Mouse (Mus musculus): ENCODE measurements around the gene Hoxc5. TPM values are rescaled to one million over a fixed set of nuclear protein-coding genes. Genes with fewer than 3 reads are reported as not detected.

Gene Hoxc5
- polyA plus RNA-seq, 1 experiment, result 0.32 TPM

GRCm38 (mm10) chr15:102999955-103000354, 32.7 kb downstream of the Hoxc5 start:
- DNase-seq, result no peak
- H3K36me3 ChIP-seq (ENCODE audit: control insufficient read depth, insufficient read depth, low read length), result no peaks in the 10 kb centered on the region
- H3K27ac ChIP-seq (ENCODE audit: control insufficient read depth, insufficient read depth, low read length), result no peak overlapping the region
- no peaks in the 10 kb centered on the region; the same call in 1 of the 2 replicates for H3K4me1 ChIP-seq (replicated peaks; ENCODE audit: control insufficient read depth, insufficient read depth, low read length)
- no peak for TF ChIP-seq CTCF (IDR thresholded peaks at IDR 0.05; ENCODE audit: borderline replicate concordance, control insufficient read depth, extremely low read depth, insufficient read depth, low read length, poor library complexity)
- H3K27me3 ChIP-seq (ENCODE audit: control insufficient read depth, insufficient read depth, low read length), result peaks cover 57% of the 10 kb centered on the region
- WGBS, result 33% methylated on average over 11 of the region's 11 CpGs
- H3K4me3 ChIP-seq (ENCODE audit: control insufficient read depth, insufficient read depth, low read length), result no peak overlapping the region

- Histone ChIP-seq H3K4me1 (replicated peaks; ENCODE audit: control insufficient read depth, insufficient read depth, low read length) (no peaks in the 10 kb centered on the region; the same call in 1 of the 2 replicates), H3K27ac (ENCODE audit: control insufficient read depth, insufficient read depth, low read length) (no peak overlapping the region), H3K36me3 (ENCODE audit: control insufficient read depth, insufficient read depth, low read length) (no peaks in the 10 kb centered on the region), H3K27me3 (ENCODE audit: control insufficient read depth, insufficient read depth, low read length) (peaks cover 52% of the 10 kb centered on the region), H3K4me3 (ENCODE audit: control insufficient read depth, insufficient read depth, low read length) (no peak overlapping the region)
- TF ChIP-seq CTCF (IDR thresholded peaks at IDR 0.05; ENCODE audit: borderline replicate concordance, control insufficient read depth, extremely low read depth, insufficient read depth, low read length, poor library complexity) (no peak), POLR2A (IDR thresholded peaks at IDR 0.05; ENCODE audit: control insufficient read depth, extremely low read depth, insufficient read depth, low read length, poor library complexity) (no peak)
- WGBS, result 28% methylated on average over 24 of the region's 24 CpGs
- no peak for DNase-seq
Observed at GRCm38 (mm10) chr15:103000501-103000901, 33.3 kb downstream of the Hoxc5 start.

DNA sequence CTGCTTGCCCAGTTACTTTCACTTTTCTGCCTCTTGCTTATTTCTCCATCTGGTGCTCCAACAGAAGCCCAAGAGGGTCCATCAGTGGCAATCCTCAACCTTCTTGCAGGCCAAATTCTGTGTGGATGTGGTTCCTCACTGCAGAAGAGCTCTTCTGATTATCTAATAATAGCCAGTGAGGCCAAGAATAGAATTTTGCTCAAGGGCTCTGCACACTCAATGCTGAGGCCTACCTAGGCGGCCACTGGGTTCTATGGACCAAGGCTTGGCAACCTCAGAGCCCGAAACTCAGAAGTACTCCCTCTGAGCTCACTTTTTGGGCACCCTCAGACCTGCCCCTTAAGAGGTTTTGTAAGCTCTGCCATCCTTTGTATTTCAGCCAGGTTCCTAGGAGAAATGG, 34.1 kb downstream of the Hoxc5 start:
- H3K27ac ChIP-seq (ENCODE audit: control insufficient read depth, insufficient read depth, low read length), result no peak overlapping the region
- peaks cover 53% of the 10 kb centered on the region for H3K27me3 ChIP-seq (ENCODE audit: control insufficient read depth, insufficient read depth, low read length)
- no peak for DNase-seq
- no peak for TF ChIP-seq CTCF (IDR thresholded peaks at IDR 0.05; ENCODE audit: borderline replicate concordance, control insufficient read depth, extremely low read depth, insufficient read depth, low read length, poor library complexity)
- TF ChIP-seq POLR2A (IDR thresholded peaks at IDR 0.05; ENCODE audit: control insufficient read depth, extremely low read depth, insufficient read depth, low read length, poor library complexity), result no peak
- H3K4me1 ChIP-seq (replicated peaks; ENCODE audit: control insufficient read depth, insufficient read depth, low read length), result no peaks in the 10 kb centered on the region; the same call in 1 of the 2 replicates
- no peak overlapping the region for H3K4me3 ChIP-seq (ENCODE audit: control insufficient read depth, insufficient read depth, low read length)
- WGBS, result 90% methylated on average over 2 of the region's 2 CpGs
- no peaks in the 10 kb centered on the region for H3K36me3 ChIP-seq (ENCODE audit: control insufficient read depth, insufficient read depth, low read length)

DNA sequence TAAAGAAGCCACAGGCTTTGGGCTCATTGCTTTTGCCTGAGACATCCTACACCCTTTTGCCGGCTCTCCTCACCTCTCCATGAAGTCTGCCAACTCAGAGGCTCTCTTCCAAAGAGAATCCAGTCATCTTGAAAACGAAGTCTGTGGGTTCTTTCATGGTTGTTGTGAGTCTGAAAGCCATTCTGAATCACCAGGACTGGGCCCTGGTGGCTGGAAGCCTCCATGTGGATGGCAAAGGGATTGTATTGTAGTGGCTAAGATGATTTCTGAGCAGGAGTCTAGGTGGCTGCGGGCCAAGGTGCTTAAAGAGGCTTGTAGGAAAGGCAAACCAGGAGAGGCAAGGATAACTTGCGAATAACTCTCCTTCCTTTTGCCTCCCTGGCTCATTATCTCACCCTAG, 34.9 kb downstream of the Hoxc5 start:
- H3K36me3 ChIP-seq (ENCODE audit: control insufficient read depth, insufficient read depth, low read length), result no peaks in the 10 kb centered on the region
- no peak for DNase-seq
- peaks cover 52% of the 10 kb centered on the region for H3K27me3 ChIP-seq (ENCODE audit: control insufficient read depth, insufficient read depth, low read length)
- H3K4me1 ChIP-seq (replicated peaks; ENCODE audit: control insufficient read depth, insufficient read depth, low read length), result no peaks in the 10 kb centered on the region; the same call in 1 of the 2 replicates
- WGBS, result 76% methylated on average over 4 of the region's 4 CpGs
- no peak for TF ChIP-seq POLR2A (IDR thresholded peaks at IDR 0.05; ENCODE audit: control insufficient read depth, extremely low read depth, insufficient read depth, low read length, poor library complexity)
- TF ChIP-seq CTCF (IDR thresholded peaks at IDR 0.05; ENCODE audit: borderline replicate concordance, control insufficient read depth, extremely low read depth, insufficient read depth, low read length, poor library complexity), result no peak
- no peak overlapping the region for H3K4me3 ChIP-seq (ENCODE audit: control insufficient read depth, insufficient read depth, low read length)
- H3K27ac ChIP-seq (ENCODE audit: control insufficient read depth, insufficient read depth, low read length), result no peak overlapping the region

- no peaks in the 10 kb centered on the region for H3K36me3 ChIP-seq (ENCODE audit: control insufficient read depth, insufficient read depth, low read length)
- WGBS, result 19% methylated on average over 13 of the region's 13 CpGs
- H3K4me3 ChIP-seq (ENCODE audit: control insufficient read depth, insufficient read depth, low read length), result no peak overlapping the region
- no peak overlapping the region for H3K27ac ChIP-seq (ENCODE audit: control insufficient read depth, insufficient read depth, low read length)
- DNase-seq, result no peak
- H3K27me3 ChIP-seq (ENCODE audit: control insufficient read depth, insufficient read depth, low read length), result peaks cover 48% of the 10 kb centered on the region
- no peak for TF ChIP-seq POLR2A (IDR thresholded peaks at IDR 0.05; ENCODE audit: control insufficient read depth, extremely low read depth, insufficient read depth, low read length, poor library complexity)
- TF ChIP-seq CTCF (IDR thresholded peaks at IDR 0.05; ENCODE audit: borderline replicate concordance, control insufficient read depth, extremely low read depth, insufficient read depth, low read length, poor library complexity), result no peak
- H3K4me1 ChIP-seq (replicated peaks; ENCODE audit: control insufficient read depth, insufficient read depth, low read length), result no peaks in the 10 kb centered on the region; the same call in 1 of the 2 replicates
Observed at GRCm38 (mm10) chr15:103002821-103003448, 35.7 kb downstream of the Hoxc5 start.

DNA sequence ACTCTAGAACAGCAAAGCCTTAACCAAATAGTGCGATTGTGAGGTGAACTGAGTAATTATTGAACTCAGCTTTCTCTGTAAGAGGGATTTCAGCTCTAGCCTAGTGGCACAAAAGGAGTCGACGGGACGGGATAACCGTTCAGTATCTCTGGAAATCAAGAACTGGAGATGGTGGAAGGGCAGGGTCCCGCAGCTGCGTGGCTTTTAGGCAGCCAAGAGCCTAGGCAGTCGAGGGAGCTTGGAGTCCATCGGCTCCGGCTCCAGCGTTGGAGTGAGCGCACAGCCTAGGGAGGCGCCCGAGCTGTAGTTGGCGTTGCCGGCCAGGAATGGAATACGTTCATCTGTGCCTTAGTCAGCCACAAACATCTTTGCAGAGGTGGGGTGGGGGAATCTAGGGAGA, 38.1 kb downstream of the Hoxc5 start:
- DNase-seq, result no peak
- TF ChIP-seq POLR2A (IDR thresholded peaks at IDR 0.05; ENCODE audit: control insufficient read depth, extremely low read depth, insufficient read depth, low read length, poor library complexity) (no peak), CTCF (IDR thresholded peaks at IDR 0.05; ENCODE audit: borderline replicate concordance, control insufficient read depth, extremely low read depth, insufficient read depth, low read length, poor library complexity) (no peak)
- Histone ChIP-seq H3K27me3 (ENCODE audit: control insufficient read depth, insufficient read depth, low read length) (peaks cover 40% of the 10 kb centered on the region), H3K4me3 (ENCODE audit: control insufficient read depth, insufficient read depth, low read length) (no peak overlapping the region), H3K4me1 (replicated peaks; ENCODE audit: control insufficient read depth, insufficient read depth, low read length) (no peaks in the 10 kb centered on the region), H3K27ac (ENCODE audit: control insufficient read depth, insufficient read depth, low read length) (no peak overlapping the region), H3K36me3 (ENCODE audit: control insufficient read depth, insufficient read depth, low read length) (no peaks in the 10 kb centered on the region)
- 15% methylated on average over 17 of the region's 17 CpGs for WGBS

GRCm38 (mm10) chr15:103005797-103006196, 38.6 kb downstream of the Hoxc5 start:
- WGBS, result 27% methylated on average over 5 of the region's 5 CpGs
- Histone ChIP-seq H3K27ac (ENCODE audit: control insufficient read depth, insufficient read depth, low read length) (no peak overlapping the region), H3K4me3 (ENCODE audit: control insufficient read depth, insufficient read depth, low read length) (no peak overlapping the region), H3K27me3 (ENCODE audit: control insufficient read depth, insufficient read depth, low read length) (peaks cover 40% of the 10 kb centered on the region), H3K4me1 (replicated peaks; ENCODE audit: control insufficient read depth, insufficient read depth, low read length) (no peaks in the 10 kb centered on the region), H3K36me3 (ENCODE audit: control insufficient read depth, insufficient read depth, low read length) (no peaks in the 10 kb centered on the region)
- DNase-seq, result no peak
- TF ChIP-seq POLR2A (IDR thresholded peaks at IDR 0.05; ENCODE audit: control insufficient read depth, extremely low read depth, insufficient read depth, low read length, poor library complexity), result no peak
- TF ChIP-seq CTCF (IDR thresholded peaks at IDR 0.05; ENCODE audit: borderline replicate concordance, control insufficient read depth, extremely low read depth, insufficient read depth, low read length, poor library complexity), result no peak
